Mouse (Mus musculus) CD4-positive naive resting alpha-beta T cell, adult 57 days (primary cell): ENCODE measurements around the gene Tsen34. TPM values are rescaled to one million over a fixed set of nuclear protein-coding genes. Genes with fewer than 3 reads are reported as not detected.

Source experiments
- total RNA-seq: library from RNA; stranded (reverse); gene quantifications from one replicate; pipeline ENCODE4 v1.2.4, GENCODE M21; 2023

Tsen34 gene
- total RNA-seq, result 19.9 TPM

DNA sequence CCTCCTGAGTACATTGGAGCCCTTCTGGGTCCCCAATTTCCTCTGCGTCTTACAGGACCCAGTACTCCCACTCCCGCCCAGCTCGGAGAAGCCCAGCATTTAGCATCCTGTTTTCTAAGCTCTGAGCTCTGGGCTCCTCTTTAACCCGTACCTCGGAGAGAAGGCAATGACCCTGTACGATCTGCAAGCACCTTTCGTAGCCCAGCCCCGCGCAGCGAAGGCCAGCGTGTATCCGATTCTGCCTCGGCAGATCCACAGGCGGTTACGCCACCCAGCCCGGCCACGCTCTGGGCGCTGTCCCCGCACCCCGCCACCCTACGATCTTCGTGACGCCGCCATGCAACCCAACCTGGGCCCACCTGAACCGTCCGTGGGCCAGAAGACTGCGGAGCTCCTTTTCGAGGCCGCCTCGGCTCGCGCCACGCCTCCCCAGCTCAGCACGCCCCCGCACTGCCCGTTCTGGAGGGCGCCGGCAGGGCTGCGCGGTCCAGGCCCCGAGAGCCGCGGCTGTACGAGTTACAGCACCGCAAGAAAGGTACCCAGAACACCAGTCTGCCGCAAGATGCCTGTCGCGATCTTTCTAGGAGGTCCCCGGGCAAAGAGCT, at the start of gene Tsen34:
Gene Tsen34 (plus strand): TSS at position 482 of the 605 bp plus-strand sequence.

DNA sequence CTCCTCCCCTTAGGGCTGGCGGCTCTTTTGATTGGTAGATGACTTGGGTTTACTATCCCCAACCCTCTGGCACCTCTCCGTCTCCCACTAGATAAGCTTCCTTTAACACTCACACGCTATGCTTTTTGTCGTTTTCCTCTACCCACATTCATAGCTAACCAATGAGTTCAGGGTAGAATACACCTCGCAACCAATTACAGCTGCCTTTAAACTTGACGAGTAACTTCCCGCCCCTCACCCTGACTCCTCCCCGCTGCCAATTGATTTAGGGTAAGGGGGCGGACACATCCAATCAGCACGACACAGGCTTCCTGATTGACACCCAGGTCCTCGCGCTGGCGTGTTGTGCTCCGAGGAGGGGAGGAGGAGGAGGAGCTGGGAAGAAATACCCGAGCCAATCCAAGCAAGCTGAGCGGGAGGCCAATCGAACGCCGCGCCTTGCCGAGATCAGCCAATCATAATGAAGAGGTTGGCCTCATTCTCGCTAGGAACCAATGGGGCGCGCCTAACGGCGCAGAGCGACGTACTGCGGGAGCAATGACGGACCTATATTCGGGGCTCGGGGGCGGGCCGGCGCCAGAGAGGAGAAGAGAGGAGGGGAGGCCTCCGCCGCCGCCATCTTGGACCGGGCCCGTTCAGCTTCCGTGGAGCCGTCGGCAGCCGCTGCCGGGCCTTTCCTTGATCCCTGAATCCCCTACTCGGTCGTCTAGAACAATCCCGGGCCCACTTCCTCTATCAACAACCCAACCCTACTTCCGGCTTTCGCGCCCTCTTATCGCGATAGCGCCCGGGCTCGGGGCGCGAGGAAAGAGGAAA, 47.8 kb upstream of the Tsen34 start, which contains the start of gene Cnot3:
Gene Cnot3 (plus strand): TSS at position 597 of the 816 bp plus-strand sequence.

DNA sequence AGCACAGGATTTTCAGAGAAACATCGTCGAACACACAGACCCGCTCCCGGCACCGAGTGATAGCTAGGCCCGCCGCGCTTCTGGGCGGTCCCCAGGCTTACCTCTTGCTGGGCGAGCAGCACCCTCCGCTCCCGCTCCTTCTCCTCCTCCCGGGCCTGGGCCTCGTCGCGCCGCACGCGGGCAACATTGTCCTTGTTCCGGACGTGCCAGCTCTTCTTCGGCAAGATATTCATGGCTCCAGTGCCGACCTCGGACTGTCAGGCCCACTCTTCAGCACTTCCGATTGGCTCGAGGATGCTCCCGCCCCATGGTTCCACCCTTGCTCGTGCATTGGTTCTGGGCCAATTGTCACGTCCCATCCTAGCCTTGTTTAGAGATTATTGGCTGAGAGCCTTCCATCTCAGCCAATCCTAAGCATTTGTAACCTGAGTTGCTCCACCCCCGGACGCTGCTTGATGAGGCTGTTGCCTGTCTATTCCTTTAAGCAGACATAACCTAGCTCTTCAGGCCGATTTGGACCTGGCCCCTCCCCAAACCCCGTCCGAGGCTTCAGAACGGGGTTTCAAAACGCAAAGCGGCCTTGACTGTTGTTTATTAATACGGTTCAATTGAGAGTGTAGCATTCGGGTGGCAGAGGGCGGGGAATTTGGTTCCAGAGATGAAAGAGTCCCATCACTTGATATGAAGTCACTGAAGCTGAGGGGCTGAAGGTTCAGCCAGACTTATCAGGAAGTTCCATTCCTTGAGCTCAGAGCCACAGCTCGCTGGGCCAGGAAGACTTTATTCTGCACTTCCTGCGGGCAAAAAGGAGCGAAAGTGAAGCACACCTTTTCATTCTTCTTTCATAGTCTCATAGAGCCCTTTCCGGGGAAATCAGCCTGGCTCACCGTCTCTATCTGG, 27.2 kb upstream of the Tsen34 start, which contains the start of gene Leng1:
Gene Leng1 (minus strand): TSS at position 626 of the 900 bp plus-strand sequence.

DNA sequence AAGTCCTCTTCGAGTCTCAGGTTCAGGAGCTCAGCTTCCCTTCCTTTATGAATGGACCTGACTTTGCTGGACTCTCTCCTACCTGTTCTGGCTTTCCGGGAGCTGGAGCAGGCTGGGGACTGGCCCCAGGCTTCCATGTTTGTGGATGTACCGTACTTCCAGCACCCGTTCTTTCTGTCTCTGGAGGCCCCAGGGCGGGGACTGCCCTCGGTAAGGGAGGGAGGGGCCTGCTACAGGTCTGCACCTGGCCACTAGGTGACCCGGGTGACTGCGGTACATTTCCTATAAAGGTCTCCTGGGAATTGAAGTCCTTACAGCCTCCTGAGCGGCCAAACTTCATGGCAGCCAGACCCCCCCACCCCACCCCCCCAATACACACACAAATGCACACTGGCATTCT, 15.3 kb upstream of the Tsen34 start, which contains the start of gene Tmc4:
Gene Tmc4 (minus strand): TSS at position 212 of the 400 bp plus-strand sequence.

DNA sequence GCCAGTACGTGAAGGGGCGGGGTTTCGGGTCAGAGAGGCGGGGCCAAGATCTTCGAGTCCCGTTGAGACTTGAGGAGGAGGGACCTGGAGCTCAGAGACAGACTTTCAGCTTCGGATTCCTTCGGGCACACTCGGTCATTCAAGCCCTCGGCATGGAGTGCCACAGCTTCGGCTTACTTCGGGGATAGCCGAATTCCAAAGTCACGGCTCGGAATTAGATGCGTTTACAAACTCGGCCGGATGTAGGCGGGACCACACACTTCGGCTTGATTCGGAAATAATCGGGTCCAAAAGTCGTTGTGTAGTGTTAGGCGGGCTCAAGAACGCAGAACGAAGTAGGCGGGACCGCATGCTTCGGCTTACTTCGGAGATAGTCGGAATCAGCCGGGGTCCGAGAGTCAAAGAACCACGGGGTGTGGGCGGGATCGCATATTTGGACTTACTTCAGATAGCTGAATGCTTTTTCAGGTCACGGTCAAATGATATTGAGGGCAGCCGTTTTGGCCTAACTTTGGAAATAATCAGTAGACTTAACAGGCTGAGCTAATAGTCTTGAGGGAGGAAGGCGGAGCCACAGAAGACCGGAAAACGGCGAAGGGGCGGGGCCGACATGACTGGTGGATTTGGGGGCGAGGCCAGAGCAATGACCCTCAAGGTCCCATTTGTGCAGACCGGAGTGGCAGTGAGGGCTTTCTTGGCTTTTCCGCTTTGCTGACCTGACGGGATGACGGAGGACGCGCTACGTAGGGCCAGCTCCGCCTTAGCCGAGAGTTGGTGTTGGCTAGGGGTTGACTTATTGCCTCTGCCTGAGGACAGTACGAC, 535 bp downstream of the Tsen34 start, which contains the start of gene Mboat7:
Gene Mboat7 (minus strand): TSS at position 537 of the 822 bp plus-strand sequence.

DNA sequence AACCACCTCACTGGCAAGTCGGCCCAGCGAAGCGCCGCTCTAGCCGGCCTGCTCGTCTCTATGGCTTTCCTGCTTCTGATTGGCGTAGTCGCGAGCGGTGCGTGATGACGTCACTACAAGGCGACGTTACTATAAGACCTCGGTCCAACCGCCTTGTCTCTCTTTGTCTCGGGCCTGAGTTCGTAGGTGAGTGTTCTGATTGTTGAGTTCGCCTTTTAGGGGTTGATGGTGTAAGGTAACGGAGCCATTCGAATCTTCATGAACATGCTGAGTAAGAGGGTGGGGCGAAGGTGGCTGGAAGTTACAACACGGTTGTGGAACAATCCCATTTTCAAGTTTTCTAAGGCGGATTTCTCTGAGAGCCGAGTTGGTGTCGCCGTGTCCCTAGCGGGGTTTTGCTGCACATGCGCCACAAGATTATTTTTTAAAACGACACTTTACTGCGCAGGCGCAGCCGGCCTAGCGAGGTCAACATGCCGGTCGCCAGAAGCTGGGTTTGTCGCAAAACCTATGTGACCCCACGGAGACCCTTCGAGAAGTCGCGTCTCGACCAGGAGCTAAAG, 11.3 kb downstream of the Tsen34 start, which contains the start of gene Rps9:
Gene Rps9 (plus strand): TSS at position 115 of the 563 bp plus-strand sequence.

DNA sequence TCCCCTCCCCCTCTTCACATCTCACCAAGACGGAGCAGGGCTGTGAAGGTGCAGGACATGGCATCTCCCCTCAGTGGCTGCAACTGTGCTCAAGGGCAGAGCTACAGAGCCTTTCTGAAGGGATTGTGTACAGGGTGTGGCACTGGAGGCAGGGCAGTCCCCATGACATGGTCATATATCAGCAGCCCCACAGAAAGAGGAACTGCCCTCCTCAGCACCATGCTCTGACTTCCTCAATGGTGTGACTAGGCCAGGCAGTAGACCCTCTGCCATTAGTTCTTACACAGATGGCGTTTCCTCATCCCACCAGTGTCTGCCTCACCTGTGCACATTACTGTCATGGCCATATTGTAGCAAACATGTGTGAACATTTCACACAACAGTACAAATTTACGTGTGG, 27.6 kb downstream of the Tsen34 start, which contains the start of gene Pirb:
Gene Pirb (minus strand): TSS at position 124 of the 400 bp plus-strand sequence.

Other genes with a start within 250 kb of the Tsen34 start
- gene Tarm1, start 190.2 kb upstream of the Tsen34 start, total RNA-seq, result not detected
- gene Oscar, start 76.7 kb upstream of the Tsen34 start, total RNA-seq, result not detected
- 346 TPM for gene Ndufa3, start 75.5 kb upstream of the Tsen34 start, total RNA-seq
- 24.7 TPM for gene Tfpt, start 62.9 kb upstream of the Tsen34 start, total RNA-seq
- 57.1 TPM for gene Prpf31, start 62.9 kb upstream of the Tsen34 start, total RNA-seq
- gene Cnot3, start 47.6 kb upstream of the Tsen34 start, total RNA-seq, result 115 TPM
- 11.1 TPM for gene Leng1, start 27.0 kb upstream of the Tsen34 start, total RNA-seq
- gene Tmc4, start 15.3 kb upstream of the Tsen34 start, total RNA-seq, result 15.1 TPM
- gene Mboat7, start 660 bp downstream of the Tsen34 start, total RNA-seq, result 73.5 TPM
- 2,564 TPM for gene Rps9, start 11.1 kb downstream of the Tsen34 start, total RNA-seq
- 3.1 TPM for gene Pirb, start 27.5 kb downstream of the Tsen34 start, total RNA-seq
- gene Gm15448, start 132.8 kb downstream of the Tsen34 start, total RNA-seq, result not detected
- gene Pira2, start 152.2 kb downstream of the Tsen34 start, total RNA-seq, result 0.30 TPM
- gene Gm14548, start 205.3 kb downstream of the Tsen34 start, total RNA-seq, result 0.77 TPM
- gene Lilra6, start 222.6 kb downstream of the Tsen34 start, total RNA-seq, result 1.2 TPM